Mouse (Mus musculus) midbrain, postnatal 0 days (tissue): ENCODE results near the gene Calhm3. TPM values are rescaled to one million over a fixed set of nuclear protein-coding genes. Genes with fewer than 3 reads are reported as not detected.

Experiments used
- ATAC-seq: fragments of 200-750 bp; cut with Nextera tagmentation; 2 replicates; pipeline ENCODE4 v1.8.0; 2017; ENCODE audit warnings: moderate number of reproducible peaks, mild to moderate bottlenecking, moderate TSS enrichment, moderate library complexity; ENCODE audit not compliant: low FRiP score
- DNase-seq: peaks from one replicate; pipeline ENCODE4 v3.0.0-alpha.2; 2015; ENCODE audit warnings: low spot score
- H3K27ac ChIP-seq: fragments of 300-500 bp; sonication (generic); 2 replicates; pipeline ENCODE4 v1.5.1; 2014; ENCODE audit warnings: low read depth, mild to moderate bottlenecking, low read length, mixed read lengths
- H3K27me3 ChIP-seq: fragments of 300-500 bp; sonication (generic); 2 replicates; pipeline ENCODE4 v1.6.1; 2014; ENCODE audit warnings: low read length, control low read depth, mixed read lengths; ENCODE audit not compliant: insufficient read depth
- H3K36me3 ChIP-seq: fragments of 300-500 bp; sonication (generic); 2 replicates; pipeline ENCODE4 v1.6.1; 2014; ENCODE audit warnings: low read length, control low read depth, mixed read lengths; ENCODE audit not compliant: insufficient read depth
- H3K4me1 ChIP-seq: fragments of 300-500 bp; sonication (generic); 2 replicates; pipeline ENCODE4 v1.6.1; 2014; ENCODE audit warnings: mild to moderate bottlenecking, control low read depth, antibody characterized with exemption, low read length, mixed read lengths; ENCODE audit not compliant: insufficient read depth
- H3K4me2 ChIP-seq: fragments of 300-500 bp; sonication (generic); 2 replicates; pipeline ENCODE4 v1.6.1; 2014; ENCODE audit warnings: low read depth, mild to moderate bottlenecking, low read length, mixed read lengths; ENCODE audit not compliant: poor library complexity, severe bottlenecking
- H3K4me3 ChIP-seq: fragments of 300-500 bp; sonication (generic); 2 replicates; pipeline ENCODE4 v1.5.1; 2014; ENCODE audit warnings: low read depth, mild to moderate bottlenecking, low read length, moderate library complexity
- H3K9ac ChIP-seq: fragments of 300-500 bp; sonication (generic); replicated peaks from 2 replicates; pipeline ENCODE4 v1.6.1; 2014; ENCODE audit warnings: mild to moderate bottlenecking, low read length, moderate library complexity, mixed read lengths; ENCODE audit not compliant: poor library complexity, severe bottlenecking
- H3K9me3 ChIP-seq: fragments of 300-500 bp; sonication (generic); 2 replicates; pipeline ENCODE4 v1.6.1; 2016; ENCODE audit warnings: low read length, control low read depth
- CTCF ChIP-seq: IDR thresholded peaks from 2 replicates; pipeline ENCODE4 v1.5.1; 2016; ENCODE audit warnings: antibody characterized with exemption, mild to moderate bottlenecking
- WGBS: fragments of 180-500 bp; shearing (Covaris S2); extraction: QIAGEN DNeasy Blood & Tissue Kit; methylation state at CpG from one replicate; pipeline ENCODE4 v1.1.7; 2014; 5-methylcytosine and 5-hydroxymethylcytosine counted together
- polyA plus RNA-seq: library from polyadenylated mRNA; unstranded; fragments of >200 nt; fragmentation: Nextera tagmentation; extraction: Ambion mirVana; gene quantifications from 2 replicates; pipeline ENCODE4 v1.2.1, GENCODE M21; 2015
- total RNA-seq: library from RNA; depleted of rRNA; stranded (reverse); fragments of >200 nt; gene quantifications from 2 replicates; pipeline ENCODE4 v1.2.3, GENCODE M21; 2014

Gene Calhm3
- total and polyA plus RNA-seq, 2 experiments from 2014 or later, result 0.33 TPM; not detected in 1

DNA sequence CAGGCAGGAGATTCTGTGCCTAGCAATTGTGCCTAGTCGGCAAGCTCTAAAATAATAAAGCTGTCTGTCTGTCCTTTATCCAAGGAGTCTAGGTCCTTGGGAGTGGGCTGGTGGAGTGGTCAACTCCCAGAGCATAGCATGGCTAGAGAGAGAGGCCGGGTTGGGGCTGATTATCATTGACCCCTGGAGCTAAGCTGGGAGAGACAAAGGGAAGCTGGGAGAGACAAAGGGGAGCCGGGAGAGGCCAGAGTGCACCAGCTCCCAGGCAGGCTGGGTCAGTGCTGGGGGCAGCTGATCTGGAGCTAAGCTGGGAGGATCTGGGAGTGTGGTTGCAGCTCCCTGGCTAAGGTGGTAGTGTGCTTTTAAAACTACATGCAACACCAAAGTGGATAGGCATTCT is 9.2 kb upstream of the Calhm3 start:
- Histone ChIP-seq H3K4me2 (no peak overlapping the region), H3K9ac (no peak overlapping the region), H3K27ac (no peak overlapping the region), H3K4me3 (no peak overlapping the region), H3K4me1 (no peaks in the 10 kb centered on the region), H3K9me3 (no peaks in the 10 kb centered on the region), H3K36me3 (no peaks in the 10 kb centered on the region), H3K27me3 (0 out of 2 replicates have a peak, but pooled peaks cover 3% of the 10 kb centered on the region)
- no peak for ATAC-seq
- 15% methylated on average over 3 of the region's 3 CpGs for WGBS
- no peak for TF ChIP-seq CTCF
- no peak for DNase-seq

DNA sequence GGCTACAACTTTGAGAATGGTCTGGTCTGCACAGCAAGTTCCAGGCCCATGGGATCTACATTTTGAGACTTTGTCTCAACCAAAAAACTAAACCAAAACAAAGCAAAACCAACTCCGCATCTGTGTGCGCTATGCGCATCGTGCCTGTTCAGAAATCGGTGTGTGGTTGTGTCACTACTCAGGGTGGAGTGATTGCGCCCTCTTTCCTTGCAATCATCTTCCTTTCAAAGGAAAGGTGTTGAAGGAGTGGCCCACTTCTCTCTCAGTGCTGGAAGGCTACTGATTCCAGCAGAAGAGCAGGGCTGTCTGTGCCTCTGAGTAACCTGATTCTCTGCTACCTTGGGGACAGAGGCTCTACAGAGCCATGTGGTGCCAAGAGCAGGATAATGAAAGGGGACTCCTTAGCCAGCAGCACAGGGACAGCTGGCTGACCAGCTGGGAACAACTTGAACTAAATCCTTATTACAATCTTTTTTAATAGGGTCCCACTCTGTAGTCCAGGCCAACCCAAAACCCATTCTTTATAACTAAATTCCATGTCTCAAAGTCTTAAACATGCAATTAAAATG is 5.7 kb upstream of the Calhm3 start:
- TF ChIP-seq CTCF, result no peak
- Histone ChIP-seq H3K9ac (no peak overlapping the region), H3K9me3 (no peaks in the 10 kb centered on the region), H3K4me2 (no peak overlapping the region), H3K27me3 (0 out of 2 replicates have a peak, but pooled peaks cover 3% of the 10 kb centered on the region), H3K4me3 (no peak overlapping the region), H3K4me1 (no peaks in the 10 kb centered on the region), H3K36me3 (no peaks in the 10 kb centered on the region), H3K27ac (no peak overlapping the region)
- DNase-seq, result no peak
- 98% methylated on average over 6 of the region's 6 CpGs for WGBS
- ATAC-seq, result no peak

DNA sequence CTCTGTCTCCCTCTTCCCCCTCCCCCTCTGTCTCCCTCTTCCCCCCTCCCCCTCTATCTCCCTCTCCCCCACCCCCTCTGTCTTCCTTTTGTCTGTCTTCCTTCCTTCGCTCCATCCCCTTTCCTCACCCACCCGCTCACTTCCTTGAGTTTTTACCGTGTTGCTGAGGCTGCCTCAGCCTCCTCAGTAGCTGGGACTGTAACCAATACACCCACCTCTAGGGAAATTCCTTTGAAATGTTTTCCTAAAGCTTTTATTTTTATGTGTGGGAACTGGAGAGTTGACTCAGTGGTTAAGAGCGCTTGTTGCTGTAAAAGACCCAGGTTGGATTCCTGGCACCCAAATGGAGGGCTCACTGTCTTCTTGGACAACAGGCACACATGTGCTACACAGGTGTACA is 4.1 kb upstream of the Calhm3 start:
- 59% methylated on average over 2 of the region's 4 CpGs for WGBS
- TF ChIP-seq CTCF, result no peak
- DNase-seq (no peak), ATAC-seq (no peak)
- no peak overlapping the region for H3K27ac ChIP-seq
- H3K27me3 ChIP-seq, result no peaks in the 10 kb centered on the region
- no peak overlapping the region for H3K4me2 ChIP-seq
- H3K9me3 ChIP-seq, result no peaks in the 10 kb centered on the region
- no peaks in the 10 kb centered on the region for H3K4me1 ChIP-seq
- H3K4me3 ChIP-seq, result no peak overlapping the region
- no peak overlapping the region for H3K9ac ChIP-seq
- H3K36me3 ChIP-seq, result no peaks in the 10 kb centered on the region

DNA sequence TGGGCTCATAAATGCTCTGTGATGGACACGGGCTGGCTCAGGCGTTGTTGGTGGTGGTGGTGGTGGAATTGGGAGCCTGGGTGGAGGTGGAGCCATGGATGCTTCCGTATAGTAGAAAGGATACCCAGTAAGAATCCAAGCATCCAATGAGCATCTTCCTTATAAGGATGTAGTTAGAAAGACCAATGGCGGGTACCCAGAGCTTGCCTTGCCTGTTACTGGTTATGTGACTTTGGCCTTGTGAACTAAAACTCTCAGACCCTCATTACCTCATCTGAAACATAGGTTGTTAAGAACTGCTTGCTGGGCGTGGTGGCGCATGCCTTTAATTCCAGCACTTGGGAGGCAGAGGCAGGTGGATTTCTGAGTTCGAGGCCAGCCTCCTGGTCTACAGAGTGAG is 3.8 kb downstream of the Calhm3 start:
- Histone ChIP-seq H3K27me3 (no peaks in the 10 kb centered on the region), H3K4me2 (no peak overlapping the region), H3K9me3 (no peaks in the 10 kb centered on the region), H3K27ac (no peak overlapping the region), H3K4me1 (no peaks in the 10 kb centered on the region), H3K9ac (no peak overlapping the region), H3K4me3 (no peak overlapping the region), H3K36me3 (no peaks in the 10 kb centered on the region)
- TF ChIP-seq CTCF, result no peak
- ATAC-seq, result no peak
- no peak for DNase-seq
- WGBS, result 94% methylated on average over 7 of the region's 7 CpGs

DNA sequence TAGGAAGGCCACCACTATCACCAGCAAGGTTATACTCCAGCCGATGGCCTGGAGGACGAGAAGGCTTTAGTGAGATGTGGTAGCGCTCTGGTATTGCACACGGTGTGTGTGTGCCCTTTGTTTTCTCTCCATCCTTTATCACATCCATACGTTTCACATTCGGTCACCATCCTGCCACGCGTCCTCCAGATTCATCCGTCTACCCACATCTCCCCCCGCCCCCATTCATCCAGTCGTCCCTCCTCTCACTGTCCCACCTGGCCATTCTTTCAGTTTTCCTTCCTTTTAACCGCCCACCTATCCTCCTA is 5.5 kb downstream of the Calhm3 start:
- Histone ChIP-seq H3K9me3 (no peaks in the 10 kb centered on the region), H3K27ac (no peak overlapping the region), H3K27me3 (no peaks in the 10 kb centered on the region), H3K4me1 (no peaks in the 10 kb centered on the region), H3K9ac (peak overlapping the region; percentile 44; the same call in 1 of the 2 replicates), H3K36me3 (no peaks in the 10 kb centered on the region), H3K4me3 (peak overlapping the region; percentile 23; the same call in 1 of the 2 replicates), H3K4me2 (peak overlapping the region; percentile 42)
- DNase-seq (no peak), ATAC-seq (no peak)
- TF ChIP-seq CTCF, result no peak
- 60% methylated on average over 12 of the region's 12 CpGs for WGBS

DNA sequence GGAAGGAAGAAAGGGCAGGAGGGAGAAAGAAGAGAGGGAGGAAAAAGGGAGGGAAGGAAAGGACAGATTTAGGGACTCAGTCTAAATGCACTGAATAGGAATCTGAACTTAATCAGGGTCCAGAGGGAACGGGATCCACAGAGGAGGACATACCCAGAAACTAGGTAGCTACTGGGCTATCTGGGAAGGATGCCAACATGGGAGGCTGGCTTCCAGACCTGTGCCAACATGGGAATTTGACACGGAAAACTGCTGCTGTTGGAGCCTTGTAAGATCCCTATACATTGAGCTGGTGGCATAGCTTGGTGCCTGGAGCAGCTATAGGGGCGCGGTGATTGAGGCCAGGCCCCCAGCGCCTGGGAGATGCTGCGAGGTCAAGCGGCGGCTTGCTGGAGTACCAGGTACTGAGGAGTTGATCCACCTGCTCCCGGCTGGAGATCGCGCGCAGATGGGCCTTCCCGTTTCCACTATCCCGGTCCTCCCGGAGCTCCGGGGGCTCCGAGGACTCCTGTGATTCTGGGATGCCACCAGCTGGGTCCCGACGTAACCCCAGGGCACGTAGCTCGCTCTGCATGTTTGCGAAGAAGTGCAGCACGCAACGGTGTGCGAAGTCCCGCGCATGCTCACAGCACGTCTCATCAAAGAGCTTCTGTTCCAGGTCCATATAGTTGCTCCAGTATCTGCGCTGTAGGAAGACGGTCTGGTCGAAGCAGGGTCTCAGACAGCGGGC is 6.1 kb downstream of the Calhm3 start:
- DNase-seq, result peak; percentile 39
- ATAC-seq, result peak; percentile 74
- 28% methylated on average over 32 of the region's 32 CpGs for WGBS
- H3K4me3 ChIP-seq, result peak overlapping the region; percentile 23; the same call in 1 of the 2 replicates
- H3K27me3 ChIP-seq, result no peaks in the 10 kb centered on the region
- H3K9me3 ChIP-seq, result no peaks in the 10 kb centered on the region
- peak overlapping the region; percentile 42 for H3K4me2 ChIP-seq
- no peaks in the 10 kb centered on the region for H3K36me3 ChIP-seq
- H3K27ac ChIP-seq, result no peak overlapping the region
- TF ChIP-seq CTCF, result no peak
- H3K9ac ChIP-seq, result peak overlapping the region; percentile 44; the same call in 1 of the 2 replicates
- H3K4me1 ChIP-seq, result no peaks in the 10 kb centered on the region
